Mouse (Mus musculus): ENCODE measurements around the gene Vmn2r43.
"Not testable (repeated sequence)": the region's sequence is repeated elsewhere in the genome, so short reads cannot be mapped to it uniquely, and the experiment has no call there.

The Vmn2r43 gene

GRCm38 (mm10) chr7:8260499-8260898 is at the start of gene Vmn2r43:
Gene Vmn2r43, minus strand, starts transcription at chr7:8260599.
- DNase-seq: not testable (repeated sequence)

GRCm38 (mm10) chr7:8200220-8200619 is 60.2 kb downstream of the Vmn2r43 start, which contains the start of gene Vmn2r42:
Gene Vmn2r42, minus strand, starts transcription at chr7:8200320.
- DNase-seq: not testable (repeated sequence)

Data from kidney, adult 8-10 months (tissue).